Comparison of ENCODE assay signal across 20 mouse cellular contexts in genomic region chr19:37192475-37193058, GRCm38 (mm10). TPM values are rescaled to one million over a fixed set of nuclear protein-coding genes. Genes with fewer than 3 reads are reported as not detected.
DNase-seq lines count a peak whose midpoint lies in the region; ATAC-seq and TF ChIP-seq lines count a peak whose summit lies in the region.
"Had no signal": no experiment of that assay in that cellular context is flagged by ENCODE, and none has a peak within 500 bp of the region (broad histone marks: within the 10 kb centered on the region; RNA-seq: fewer than 3 reads in every experiment).

No protein-coding gene starts in this region.

- H3K4me3 ChIP-seq in heart, embryonic 13.5 days, result no peak overlapping the region
- no peak overlapping the region for H3K4me3 ChIP-seq in kidney, postnatal 0 days (replicated peaks; ENCODE audit: low read depth, low read length)
- H3K4me3 ChIP-seq: embryonic facial prominence, embryonic 12.5 days; forebrain, embryonic 12.5 days; hindbrain, embryonic 13.5 days; limb, embryonic 13.5 days had no signal

- peaks cover 17% of the 10 kb centered on the region for H3K4me1 ChIP-seq in heart, embryonic 13.5 days
- H3K4me1 ChIP-seq in kidney, postnatal 0 days (replicated peaks; ENCODE audit: insufficient read depth, low read length), result no peaks in the 10 kb centered on the region
- H3K4me1 ChIP-seq: embryonic facial prominence, embryonic 12.5 days; forebrain, embryonic 12.5 days; hindbrain, embryonic 13.5 days; limb, embryonic 13.5 days had no signal

- no peaks in the 10 kb centered on the region for H3K36me3 ChIP-seq in heart, embryonic 13.5 days
- no peaks in the 10 kb centered on the region for H3K36me3 ChIP-seq in kidney, postnatal 0 days (ENCODE audit: insufficient read depth, low read length)
- H3K36me3 ChIP-seq: embryonic facial prominence, embryonic 12.5 days; forebrain, embryonic 12.5 days; hindbrain, embryonic 13.5 days; limb, embryonic 13.5 days had no signal

- no peak overlapping the region for H3K4me2 ChIP-seq in heart, embryonic 13.5 days
- no peak overlapping the region for H3K4me2 ChIP-seq in kidney, postnatal 0 days (ENCODE audit: low read length)
- H3K4me2 ChIP-seq: embryonic facial prominence, embryonic 12.5 days; forebrain, embryonic 12.5 days; hindbrain, embryonic 13.5 days; limb, embryonic 13.5 days; lung, embryonic 14.5 days; midbrain, embryonic 11.5 days had no signal

- 53% methylated on average over 5 of the region's 5 CpGs for WGBS in heart, embryonic 13.5 days
- WGBS in kidney, postnatal 0 days, result 46% methylated on average over 5 of the region's 5 CpGs

- peak overlapping the region; percentile 37; the same call in 1 of the 2 replicates for H3K9ac ChIP-seq in heart, embryonic 13.5 days
- H3K9ac ChIP-seq in kidney, postnatal 0 days (ENCODE audit: low read depth, low read length), result no peak overlapping the region
- H3K9ac ChIP-seq: embryonic facial prominence, embryonic 12.5 days; forebrain, embryonic 12.5 days; hindbrain, embryonic 13.5 days; limb, embryonic 13.5 days; lung, embryonic 14.5 days had no signal

- no peak for DNase-seq in heart, adult 18-20 months
- DNase-seq in kidney, postnatal 0 days (ENCODE audit: low spot score), result no peak
- DNase-seq in kidney, postnatal 36 days, result no peak
- DNase-seq in NIH3T3 (ENCODE audit: low read depth), result peak; percentile 69
- DNase-seq in fibroblast of lung, adult 2 months (ENCODE audit: low read depth), result peak; percentile 56
- no peak for DNase-seq in cerebellum, postnatal 25 days
- DNase-seq: adrenal gland, adult 2 months; cerebellum, adult 11-12 months; cerebellum, postnatal 14 days; heart, postnatal 36 days; kidney, adult 8-10 months; kidney, postnatal 4 days; lung, embryonic 14.5 days had no signal

- no peak for ATAC-seq in heart, embryonic 13.5 days (ENCODE audit: extremely low read depth, insufficient number of reproducible peaks, low FRiP score, low TSS enrichment)
- ATAC-seq in kidney, postnatal 0 days (replicated peaks; ENCODE audit: low FRiP score, low read depth), result no peak
- ATAC-seq: inflammation-experienced regulatory T-cells, adult 6 months had no signal

- no peak for TF ChIP-seq CTCF in kidney, postnatal 0 days (IDR thresholded peaks at IDR 0.05; ENCODE audit: low read depth)

- H3K27ac ChIP-seq in heart, embryonic 13.5 days (replicated peaks), result peak overlapping the region; percentile 50; the same call in 1 of the 2 replicates
- H3K27ac ChIP-seq in kidney, postnatal 0 days, result 0 out of 2 replicates have a peak overlapping the region, but pooled peaks have one; percentile 37
- H3K27ac ChIP-seq: embryonic facial prominence, embryonic 12.5 days; forebrain, embryonic 12.5 days; hindbrain, embryonic 13.5 days; limb, embryonic 13.5 days had no signal

- H3K9me3 ChIP-seq in heart, embryonic 13.5 days, result no peaks in the 10 kb centered on the region
- no peaks in the 10 kb centered on the region for H3K9me3 ChIP-seq in kidney, postnatal 0 days (replicated peaks; ENCODE audit: low read length)
- H3K9me3 ChIP-seq: embryonic facial prominence, embryonic 12.5 days; forebrain, embryonic 12.5 days; hindbrain, embryonic 13.5 days; limb, embryonic 13.5 days had no signal

- no peaks in the 10 kb centered on the region for H3K27me3 ChIP-seq in heart, embryonic 13.5 days (replicated peaks)
- H3K27me3 ChIP-seq in kidney, postnatal 0 days (ENCODE audit: insufficient read depth, low read length), result no peaks in the 10 kb centered on the region
- H3K27me3 ChIP-seq: embryonic facial prominence, embryonic 12.5 days; forebrain, embryonic 12.5 days; hindbrain, embryonic 13.5 days; limb, embryonic 13.5 days had no signal

RNA-seq across cellular contexts. Expression of gene March5, which starts 14.8 kb away (rescaled TPM):
- polyA plus RNA-seq in heart, embryonic 13.5 days (2015; fragmentation: Nextera tagmentation; extraction: Ambion mirVana), result 76.9 and 83.7 TPM in 2 replicates
- total RNA-seq in heart, adult 18-20 months (2021), result 10 to 100 TPM; 83.4 to 86.0 TPM
- polyA plus RNA-seq in kidney, postnatal 0 days (2015; fragmentation: Nextera tagmentation; extraction: Ambion mirVana), result 96.4 and 98.2 TPM in 2 replicates

RNA-seq across cellular contexts. Expression of gene Cpeb3, which starts 15.8 kb away (rescaled TPM):
- 6.5 and 7.9 TPM in 2 replicates for polyA plus RNA-seq in heart, embryonic 13.5 days (2015; fragmentation: Nextera tagmentation; extraction: Ambion mirVana)
- 10 to 100 TPM; 75.0 to 78.1 TPM for total RNA-seq in heart, adult 18-20 months (2021)
- polyA plus RNA-seq in kidney, postnatal 0 days (2015; fragmentation: Nextera tagmentation; extraction: Ambion mirVana), result 2.1 and 2.7 TPM in 2 replicates
- polyA plus RNA-seq: inflammation-experienced regulatory T-cells, adult 6 months had no signal

Comparison
In these comparisons a context has a peak if more than half of its experiments do, and no peak if none do; other contexts are left out.
1. DNase-seq: peak in NIH3T3 (single experiment) and fibroblast of lung, adult 2 months (single experiment); none in heart, adult 18-20 months (0 of 2), kidney, postnatal 0 days (single experiment), kidney, postnatal 36 days (0 of 2) and cerebellum, postnatal 25 days (0 of 2).